Mouse (Mus musculus) embryonic facial prominence, embryonic 15.5 days (tissue): ENCODE data around the gene Adgrb2. TPM values are rescaled to one million over a fixed set of nuclear protein-coding genes. Genes with fewer than 3 reads are reported as not detected.

ENCODE experiments used
- ATAC-seq: fragments of 200-750 bp; cut with Nextera tagmentation; 2 replicates; pipeline ENCODE4 v1.8.0; 2017; ENCODE audit warnings: low read depth, moderate TSS enrichment; ENCODE audit not compliant: insufficient number of reproducible peaks, low FRiP score, low TSS enrichment
- H3K27ac ChIP-seq: fragments of 300-500 bp; sonication (generic); replicated peaks from 2 replicates; pipeline ENCODE4 v1.5.1; 2015; ENCODE audit warnings: mild to moderate bottlenecking, inconsistent platforms
- H3K27me3 ChIP-seq: fragments of 300-500 bp; sonication (generic); 2 replicates; pipeline ENCODE4 v1.6.1; 2015; ENCODE audit warnings: inconsistent platforms
- H3K36me3 ChIP-seq: fragments of 300-500 bp; sonication (generic); 2 replicates; pipeline ENCODE4 v1.6.1; 2015; ENCODE audit warnings: mild to moderate bottlenecking, inconsistent platforms
- H3K4me1 ChIP-seq: fragments of 300-500 bp; sonication (generic); 2 replicates; pipeline ENCODE4 v1.6.1; 2015; ENCODE audit warnings: inconsistent platforms
- H3K4me2 ChIP-seq: fragments of 300-500 bp; sonication (generic); replicated peaks from 2 replicates; pipeline ENCODE4 v1.6.1; 2015; ENCODE audit warnings: mild to moderate bottlenecking, inconsistent platforms
- H3K4me3 ChIP-seq: fragments of 300-500 bp; sonication (generic); replicated peaks from 2 replicates; pipeline ENCODE4 v1.5.1; 2015; ENCODE audit warnings: mild to moderate bottlenecking, inconsistent platforms
- H3K9ac ChIP-seq: fragments of 300-500 bp; sonication (generic); 2 replicates; pipeline ENCODE4 v1.6.1; 2015; ENCODE audit warnings: inconsistent platforms
- H3K9me3 ChIP-seq: fragments of 300-500 bp; sonication (generic); replicated peaks from 2 replicates; pipeline ENCODE4 v1.6.1; 2016; ENCODE audit warnings: inconsistent platforms
- WGBS: fragments of 180-500 bp; shearing (Covaris S2); methylation state at CpG from one replicate; pipeline ENCODE4 v1.1.7; 2015; 5-methylcytosine and 5-hydroxymethylcytosine counted together
- polyA plus RNA-seq: library from polyadenylated mRNA; unstranded; fragments of >200 nt; fragmentation: Nextera tagmentation; extraction: Ambion mirVana; gene quantifications from 2 replicates; pipeline ENCODE4 v1.2.1, GENCODE M21; 2015

Gene Adgrb2
- polyA plus RNA-seq, 1 experiment from 2014 or later, result 7.0 TPM

GRCm38 (mm10) chr4:130053111-130053510, 68.4 kb downstream of the Adgrb2 start:
- no peak for ATAC-seq
- no peaks in the 10 kb centered on the region for H3K27me3 ChIP-seq
- H3K4me2 ChIP-seq, result no peak overlapping the region
- H3K36me3 ChIP-seq, result peaks cover 55% of the 10 kb centered on the region
- no peaks in the 10 kb centered on the region for H3K9me3 ChIP-seq
- H3K4me1 ChIP-seq, result peaks cover 44% of the 10 kb centered on the region
- H3K9ac ChIP-seq, result no peak overlapping the region
- WGBS, result 80% methylated on average over 9 of the region's 9 CpGs
- H3K4me3 ChIP-seq, result no peak overlapping the region
- H3K27ac ChIP-seq, result no peak overlapping the region

GRCm38 (mm10) chr4:130054727-130055126, 70.1 kb downstream of the Adgrb2 start:
- Histone ChIP-seq H3K4me2 (no peak overlapping the region), H3K36me3 (peaks cover 71% of the 10 kb centered on the region), H3K27ac (peak overlapping the region; percentile 51; the same call in 1 of the 2 replicates), H3K4me3 (no peak overlapping the region), H3K4me1 (peaks cover 28% of the 10 kb centered on the region), H3K9me3 (no peaks in the 10 kb centered on the region), H3K9ac (no peak overlapping the region), H3K27me3 (no peaks in the 10 kb centered on the region)
- WGBS, result 0% methylated on average over 1 of the region's 1 CpGs
- no peak for ATAC-seq

GRCm38 (mm10) chr4:130055160-130056010, 70.7 kb downstream of the Adgrb2 start:
- Histone ChIP-seq H3K4me3 (no peak overlapping the region), H3K4me1 (peaks cover 21% of the 10 kb centered on the region), H3K4me2 (no peak overlapping the region), H3K9me3 (no peaks in the 10 kb centered on the region), H3K36me3 (peaks cover 77% of the 10 kb centered on the region), H3K9ac (no peak overlapping the region), H3K27ac (peak overlapping the region; percentile 51), H3K27me3 (no peaks in the 10 kb centered on the region)
- WGBS, result 80% methylated on average over 14 of the region's 14 CpGs
- ATAC-seq, result no peak

- Histone ChIP-seq H3K27ac (peak overlapping the region; percentile 48; the same call in 1 of the 2 replicates), H3K36me3 (peaks cover 83% of the 10 kb centered on the region), H3K27me3 (no peaks in the 10 kb centered on the region), H3K4me1 (peaks cover 16% of the 10 kb centered on the region), H3K9ac (no peak overlapping the region), H3K4me2 (no peak overlapping the region), H3K4me3 (no peak overlapping the region), H3K9me3 (no peaks in the 10 kb centered on the region)
- peak; percentile 16; the same call in 1 of the 2 replicates for ATAC-seq
- WGBS, result 43% methylated on average over 3 of the region's 3 CpGs
These were observed 71.3 kb downstream of the Adgrb2 start for GRCm38 (mm10) chr4:130056011-130056322.

- no peak overlapping the region for H3K4me3 ChIP-seq
- H3K9me3 ChIP-seq, result no peaks in the 10 kb centered on the region
- H3K27me3 ChIP-seq, result no peaks in the 10 kb centered on the region
- WGBS, result 73% methylated on average over 3 of the region's 3 CpGs
- no peak overlapping the region for H3K4me2 ChIP-seq
- peaks cover 87% of the 10 kb centered on the region for H3K36me3 ChIP-seq
- no peak for ATAC-seq
- H3K27ac ChIP-seq, result peak overlapping the region; percentile 48; the same call in 1 of the 2 replicates
- H3K9ac ChIP-seq, result no peak overlapping the region
- H3K4me1 ChIP-seq, result peaks cover 11% of the 10 kb centered on the region; the same call in 1 of the 2 replicates
These were observed 71.8 kb downstream of the Adgrb2 start for GRCm38 (mm10) chr4:130056471-130056870.

- ATAC-seq, result no peak
- H3K9me3 ChIP-seq, result no peaks in the 10 kb centered on the region
- H3K27me3 ChIP-seq, result no peaks in the 10 kb centered on the region
- no peak overlapping the region for H3K4me3 ChIP-seq
- no peak overlapping the region for H3K27ac ChIP-seq
- peaks cover 78% of the 10 kb centered on the region for H3K36me3 ChIP-seq
- no peak overlapping the region for H3K9ac ChIP-seq
- no peaks in the 10 kb centered on the region for H3K4me1 ChIP-seq
- no peak overlapping the region for H3K4me2 ChIP-seq
These were observed 76.3 kb downstream of the Adgrb2 start for GRCm38 (mm10) chr4:130060937-130061336.

GRCm38 (mm10) chr4:130063191-130063590, 78.5 kb downstream of the Adgrb2 start:
- 59% methylated on average over 7 of the region's 7 CpGs for WGBS
- Histone ChIP-seq H3K4me2 (no peak overlapping the region), H3K4me1 (peaks cover 5% of the 10 kb centered on the region; the same call in 1 of the 2 replicates), H3K9ac (no peak overlapping the region; the same call in 1 of the 2 replicates), H3K27me3 (no peaks in the 10 kb centered on the region), H3K9me3 (no peaks in the 10 kb centered on the region), H3K36me3 (peaks cover 62% of the 10 kb centered on the region), H3K27ac (no peak overlapping the region), H3K4me3 (no peak overlapping the region)
- no peak for ATAC-seq

GRCm38 (mm10) chr4:130066816-130067215, 82.1 kb downstream of the Adgrb2 start:
- Histone ChIP-seq H3K4me3 (no peak overlapping the region), H3K9ac (no peak overlapping the region), H3K27ac (no peak overlapping the region), H3K9me3 (no peaks in the 10 kb centered on the region), H3K4me1 (peaks cover 5% of the 10 kb centered on the region; the same call in 1 of the 2 replicates), H3K27me3 (no peaks in the 10 kb centered on the region), H3K36me3 (peaks cover 43% of the 10 kb centered on the region), H3K4me2 (no peak overlapping the region)
- no peak for ATAC-seq
- 16% methylated on average over 8 of the region's 8 CpGs for WGBS

- no peak overlapping the region for H3K4me2 ChIP-seq
- peaks cover 48% of the 10 kb centered on the region for H3K36me3 ChIP-seq
- H3K27ac ChIP-seq, result no peak overlapping the region
- ATAC-seq, result no peak
- H3K27me3 ChIP-seq, result no peaks in the 10 kb centered on the region
- no peak overlapping the region for H3K4me3 ChIP-seq
- 37% methylated on average over 3 of the region's 3 CpGs for WGBS
- H3K4me1 ChIP-seq, result peaks cover 13% of the 10 kb centered on the region; the same call in 1 of the 2 replicates
- H3K9me3 ChIP-seq, result no peaks in the 10 kb centered on the region
- no peak overlapping the region for H3K9ac ChIP-seq
These were observed 85.9 kb downstream of the Adgrb2 start for GRCm38 (mm10) chr4:130070523-130070922.

GRCm38 (mm10) chr4:130071758-130072157, 87.1 kb downstream of the Adgrb2 start:
- no peak for ATAC-seq
- H3K9me3 ChIP-seq, result no peaks in the 10 kb centered on the region
- peaks cover 10% of the 10 kb centered on the region; the same call in 1 of the 2 replicates for H3K4me1 ChIP-seq
- 81% methylated on average over 2 of the region's 2 CpGs for WGBS
- H3K27me3 ChIP-seq, result peaks cover 8% of the 10 kb centered on the region; the same call in 1 of the 2 replicates
- no peak overlapping the region for H3K4me3 ChIP-seq
- peaks cover 52% of the 10 kb centered on the region for H3K36me3 ChIP-seq
- no peak overlapping the region for H3K27ac ChIP-seq
- no peak overlapping the region for H3K4me2 ChIP-seq
- H3K9ac ChIP-seq, result no peak overlapping the region
